Mouse (Mus musculus) forebrain, embryonic 11.5 days (tissue): ENCODE results near the gene Rnf114. TPM values are rescaled to one million over a fixed set of nuclear protein-coding genes. Genes with fewer than 3 reads are reported as not detected.
A peak's percentile ranks its signal among the peaks of the same experiment; 100 is the strongest.

Source experiments
- ATAC-seq: fragments of 200-750 bp; cut with Nextera tagmentation; replicated peaks from 2 replicates; pipeline ENCODE4 v1.8.0; 2017; ENCODE audit warnings: moderate TSS enrichment; ENCODE audit not compliant: low FRiP score
- DNase-seq: peaks from one replicate; pipeline ENCODE4 v3.0.0-alpha.2; 2017; ENCODE audit warnings: low spot score
- H3K27ac ChIP-seq: fragments of 300-500 bp; sonication (generic); 2 replicates; pipeline ENCODE4 v1.5.1; 2014; ENCODE audit warnings: low read depth, low read length
- H3K27me3 ChIP-seq: fragments of 300-500 bp; sonication (generic); 2 replicates; pipeline ENCODE4 v1.6.1; 2014; ENCODE audit warnings: mild to moderate bottlenecking, low read length, mixed read lengths; ENCODE audit not compliant: control insufficient read depth, insufficient read depth
- H3K36me3 ChIP-seq: fragments of 300-500 bp; sonication (generic); 2 replicates; pipeline ENCODE4 v1.6.1; 2014; ENCODE audit warnings: mild to moderate bottlenecking, low read length, moderate library complexity, mixed read lengths; ENCODE audit not compliant: control insufficient read depth, insufficient read depth
- H3K4me1 ChIP-seq: fragments of 300-500 bp; sonication (generic); replicated peaks from 2 replicates; pipeline ENCODE4 v1.6.1; 2014; ENCODE audit warnings: low read length, mixed read lengths; ENCODE audit not compliant: control insufficient read depth, insufficient read depth
- H3K4me2 ChIP-seq: fragments of 300-500 bp; sonication (generic); 2 replicates; pipeline ENCODE4 v1.6.1; 2014; ENCODE audit warnings: low read depth, mild to moderate bottlenecking, low read length, moderate library complexity, mixed read lengths; ENCODE audit not compliant: severe bottlenecking
- H3K4me3 ChIP-seq: fragments of 300-500 bp; sonication (generic); 2 replicates; pipeline ENCODE4 v1.5.1; 2014; ENCODE audit warnings: low read depth, low read length
- H3K9ac ChIP-seq: fragments of 300-500 bp; sonication (generic); 2 replicates; pipeline ENCODE4 v1.6.1; 2014; ENCODE audit warnings: low read length
- H3K9me3 ChIP-seq: fragments of 300-500 bp; sonication (generic); 2 replicates; pipeline ENCODE4 v1.6.1; 2016; ENCODE audit warnings: low read length, mixed read lengths; ENCODE audit not compliant: control insufficient read depth
- WGBS: fragments of 180-500 bp; shearing (Covaris S2); extraction: QIAGEN DNeasy Blood & Tissue Kit; methylation state at CpG from one replicate; pipeline ENCODE4 v1.1.7; 2014; 5-methylcytosine and 5-hydroxymethylcytosine counted together
- polyA plus RNA-seq: library from polyadenylated mRNA; unstranded; fragments of >200 nt; fragmentation: Nextera tagmentation; extraction: Ambion mirVana; gene quantifications from 2 replicates; pipeline ENCODE4 v1.2.1, GENCODE M21; 2014

The Rnf114 gene
- polyA plus RNA-seq, 1 experiment from 2014 or later, result 133 TPM

DNA sequence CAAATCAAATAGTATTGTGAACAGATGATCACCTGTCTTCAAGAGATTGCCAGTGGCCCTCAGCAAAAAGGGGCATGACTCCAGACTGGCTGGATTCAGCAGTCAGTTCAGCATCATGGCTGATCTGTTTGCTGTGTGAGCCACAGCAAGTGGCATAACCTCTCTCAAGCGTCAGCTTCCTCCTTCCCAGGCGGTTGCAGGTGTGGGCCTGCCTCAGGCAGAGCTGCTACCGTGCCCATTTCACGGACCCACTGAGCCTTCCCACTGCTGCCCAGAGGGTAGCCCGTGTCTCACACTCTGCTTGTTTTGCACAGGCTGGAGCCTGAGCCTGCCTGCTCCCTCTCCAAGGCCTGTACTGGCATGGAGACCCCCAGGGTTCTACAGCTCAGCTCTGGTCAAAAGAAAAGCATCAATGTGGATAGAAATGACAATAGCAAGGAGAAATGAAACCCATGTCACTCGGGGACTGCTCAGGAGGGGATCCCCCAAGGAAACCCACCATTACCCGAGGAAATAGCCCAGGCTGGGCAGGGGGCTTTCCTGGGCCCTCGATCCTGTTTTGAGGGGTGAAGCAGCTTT lies 59.0 kb downstream of the Rnf114 start:
- DNase-seq (no peak), ATAC-seq (no peak)
- no peak overlapping the region for H3K9ac ChIP-seq
- H3K36me3 ChIP-seq, result no peaks in the 10 kb centered on the region
- no peaks in the 10 kb centered on the region for H3K27me3 ChIP-seq
- H3K9me3 ChIP-seq, result no peaks in the 10 kb centered on the region
- no peak overlapping the region for H3K4me2 ChIP-seq
- WGBS, result 78% methylated on average over 8 of the region's 8 CpGs
- H3K4me3 ChIP-seq, result no peak overlapping the region
- no peaks in the 10 kb centered on the region for H3K4me1 ChIP-seq
- H3K27ac ChIP-seq, result no peak overlapping the region

DNA sequence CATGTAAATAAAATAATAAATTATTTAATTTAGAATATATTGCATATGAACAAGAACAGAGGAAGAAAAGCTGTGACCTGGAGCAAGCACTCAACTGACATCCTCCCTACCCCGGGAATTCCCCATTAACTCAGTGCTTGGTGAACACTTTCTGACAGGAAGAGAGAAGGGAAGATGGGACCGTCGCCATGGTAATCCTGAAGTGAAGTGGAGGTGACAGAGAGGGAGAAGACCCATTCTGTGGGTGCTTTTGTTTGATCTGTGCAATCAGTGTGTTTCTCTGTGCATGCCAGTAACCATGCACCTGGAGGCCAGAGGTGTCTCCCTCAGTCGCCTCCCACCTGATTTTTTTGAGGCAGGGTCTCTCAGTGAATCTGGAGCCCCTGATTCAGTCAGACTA lies 59.8 kb downstream of the Rnf114 start:
- H3K27ac ChIP-seq, result no peak overlapping the region
- H3K27me3 ChIP-seq, result no peaks in the 10 kb centered on the region
- WGBS, result 91% methylated on average over 4 of the region's 4 CpGs
- no peak overlapping the region for H3K4me3 ChIP-seq
- no peak overlapping the region for H3K4me2 ChIP-seq
- no peaks in the 10 kb centered on the region for H3K36me3 ChIP-seq
- no peaks in the 10 kb centered on the region for H3K4me1 ChIP-seq
- no peak overlapping the region for H3K9ac ChIP-seq
- ATAC-seq (no peak), DNase-seq (no peak)
- H3K9me3 ChIP-seq, result no peaks in the 10 kb centered on the region

DNA sequence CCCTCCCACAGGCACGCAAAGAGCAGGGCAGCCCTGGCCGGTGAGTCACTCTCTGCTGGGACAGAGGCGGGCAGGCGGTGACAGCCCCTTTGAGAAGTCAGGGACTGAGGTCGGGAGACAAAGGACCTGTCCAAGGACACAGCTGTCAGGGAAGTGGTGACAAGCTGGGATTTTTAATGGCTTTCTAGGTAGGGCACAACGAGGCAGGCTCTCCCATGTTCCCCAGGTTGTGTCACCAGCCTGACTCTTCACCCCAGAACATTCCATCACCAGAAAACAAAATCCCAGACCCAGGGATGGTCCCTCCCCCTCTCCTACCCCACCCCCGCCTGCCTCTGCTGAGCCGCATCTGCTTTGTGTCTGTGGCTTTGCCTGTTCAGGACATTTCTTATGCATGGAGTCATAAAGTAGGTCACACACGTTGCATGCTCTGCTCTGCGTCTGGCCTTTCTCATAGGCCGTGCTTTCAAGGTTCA lies 60.5 kb downstream of the Rnf114 start:
- 18% methylated on average over 10 of the region's 11 CpGs for WGBS
- no peak overlapping the region for H3K4me2 ChIP-seq
- H3K4me1 ChIP-seq, result no peaks in the 10 kb centered on the region
- ATAC-seq, result no peak
- H3K9me3 ChIP-seq, result no peaks in the 10 kb centered on the region
- no peaks in the 10 kb centered on the region for H3K27me3 ChIP-seq
- H3K9ac ChIP-seq, result no peak overlapping the region
- H3K27ac ChIP-seq, result no peak overlapping the region
- H3K4me3 ChIP-seq, result no peak overlapping the region
- H3K36me3 ChIP-seq, result no peaks in the 10 kb centered on the region
- DNase-seq, result no peak

DNA sequence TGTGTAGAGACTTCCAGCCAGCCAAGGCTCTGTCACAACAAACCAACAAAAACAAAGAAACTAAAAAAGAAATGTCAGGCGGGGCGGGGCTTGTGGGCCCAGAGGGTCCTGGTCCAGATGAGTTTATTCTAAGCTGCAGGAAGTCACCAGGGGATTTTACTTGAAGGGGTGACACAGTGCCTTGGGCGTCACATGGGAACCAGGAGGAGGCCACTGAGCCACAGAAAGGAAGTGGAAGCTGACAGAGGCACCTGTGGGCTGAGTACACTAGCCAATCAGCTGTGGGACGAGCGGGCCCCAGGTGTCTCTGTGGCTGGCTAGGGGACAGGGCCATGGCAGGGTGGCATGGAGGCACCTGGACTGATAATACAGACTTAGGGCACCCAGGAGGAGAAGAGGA lies 63.3 kb downstream of the Rnf114 start:
- no peak overlapping the region for H3K9ac ChIP-seq
- DNase-seq (no peak), ATAC-seq (no peak)
- H3K4me3 ChIP-seq, result no peak overlapping the region
- no peaks in the 10 kb centered on the region for H3K9me3 ChIP-seq
- no peaks in the 10 kb centered on the region for H3K36me3 ChIP-seq
- WGBS, result 85% methylated on average over 5 of the region's 5 CpGs
- H3K4me2 ChIP-seq, result no peak overlapping the region
- peaks cover 5% of the 10 kb centered on the region; the same call in 1 of the 2 replicates for H3K4me1 ChIP-seq
- no peak overlapping the region for H3K27ac ChIP-seq
- peaks cover 3% of the 10 kb centered on the region; the same call in 1 of the 2 replicates for H3K27me3 ChIP-seq

DNA sequence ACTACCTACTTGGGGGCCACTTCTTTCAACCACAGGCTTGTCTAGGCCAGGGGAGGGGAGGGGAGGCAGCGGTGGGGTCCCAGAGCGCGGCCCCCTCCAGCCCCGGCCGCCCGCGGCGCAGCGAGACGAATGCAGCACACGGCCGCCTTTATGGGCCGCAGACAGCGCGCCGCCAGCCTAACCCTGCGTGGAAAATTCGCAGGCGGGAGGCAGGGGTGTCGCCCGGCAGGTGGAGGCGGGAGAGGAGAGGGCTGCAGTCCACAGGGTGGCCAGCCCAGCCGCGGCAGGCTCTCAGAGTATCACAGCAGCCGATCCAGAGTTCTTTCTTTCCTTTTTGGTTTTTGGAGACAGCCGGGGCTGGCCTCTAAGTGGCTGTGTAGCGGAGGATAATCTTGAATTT lies 67.0 kb downstream of the Rnf114 start:
- WGBS, result 13% methylated on average over 27 of the region's 27 CpGs
- peaks cover 8% of the 10 kb centered on the region; the same call in 1 of the 2 replicates for H3K4me1 ChIP-seq
- peak overlapping the region; percentile 43; the same call in 1 of the 2 replicates for H3K4me2 ChIP-seq
- H3K9ac ChIP-seq, result peak overlapping the region; percentile 40
- H3K9me3 ChIP-seq, result no peaks in the 10 kb centered on the region
- H3K4me3 ChIP-seq, result peak overlapping the region; percentile 12; the same call in 1 of the 2 replicates
- DNase-seq (no peak), ATAC-seq (0 out of 2 replicates have a peak, but pooled peaks have one; percentile 33)
- peaks cover 3% of the 10 kb centered on the region; the same call in 1 of the 2 replicates for H3K27me3 ChIP-seq
- no peak overlapping the region for H3K27ac ChIP-seq
- no peaks in the 10 kb centered on the region for H3K36me3 ChIP-seq

DNA sequence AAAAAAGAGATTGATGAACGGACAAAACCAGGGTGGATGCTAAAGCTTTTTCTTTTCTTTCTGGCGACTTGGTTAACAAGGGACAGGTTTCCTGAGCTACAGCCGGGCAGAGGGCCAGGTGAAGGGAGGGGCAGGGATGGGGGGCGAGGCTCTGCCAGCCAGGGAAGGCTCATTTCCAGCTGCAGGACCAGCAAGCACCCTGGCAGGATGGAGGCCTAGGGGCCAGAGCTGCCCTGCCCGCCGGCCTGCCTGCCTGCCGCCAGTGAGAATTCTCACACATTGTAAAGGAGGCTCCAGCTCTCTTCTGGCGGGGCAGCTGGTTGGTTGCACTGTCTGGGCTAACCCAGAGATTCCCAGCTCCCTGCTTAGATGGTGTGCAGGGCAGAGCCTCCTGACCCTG lies 69.7 kb downstream of the Rnf114 start:
- Histone ChIP-seq H3K27me3 (peaks cover 3% of the 10 kb centered on the region; the same call in 1 of the 2 replicates), H3K4me2 (no peak overlapping the region), H3K36me3 (no peaks in the 10 kb centered on the region), H3K4me1 (peaks cover 10% of the 10 kb centered on the region; the same call in 1 of the 2 replicates), H3K27ac (no peak overlapping the region), H3K9ac (no peak overlapping the region), H3K4me3 (no peak overlapping the region), H3K9me3 (no peaks in the 10 kb centered on the region)
- ATAC-seq, result no peak
- no peak for DNase-seq
- WGBS, result 54% methylated on average over 8 of the region's 8 CpGs

DNA sequence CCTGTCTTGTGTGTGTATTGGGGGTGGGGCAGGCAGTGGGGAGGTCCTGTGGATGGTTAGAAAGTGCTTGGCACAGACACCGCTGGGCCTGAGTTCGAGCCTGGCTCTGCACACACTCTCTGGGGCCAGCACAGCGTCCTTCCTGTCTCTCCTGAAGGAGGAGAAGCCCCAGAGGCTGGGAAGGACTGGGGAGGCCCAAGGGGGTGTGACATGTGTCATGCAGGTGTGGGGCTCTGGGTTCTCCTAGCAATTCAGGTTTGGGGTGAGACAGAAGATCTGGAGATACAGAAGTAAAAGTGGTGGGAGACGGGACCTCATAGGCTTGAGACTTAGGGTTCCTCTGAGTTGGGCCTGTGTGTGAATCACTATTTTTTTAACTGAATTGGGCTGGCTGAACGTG lies 70.6 kb downstream of the Rnf114 start:
- H3K36me3 ChIP-seq, result no peaks in the 10 kb centered on the region
- no peak overlapping the region for H3K27ac ChIP-seq
- no peak overlapping the region for H3K4me2 ChIP-seq
- no peaks in the 10 kb centered on the region for H3K9me3 ChIP-seq
- ATAC-seq, result no peak
- peaks cover 3% of the 10 kb centered on the region; the same call in 1 of the 2 replicates for H3K27me3 ChIP-seq
- no peak overlapping the region for H3K9ac ChIP-seq
- no peak overlapping the region for H3K4me3 ChIP-seq
- DNase-seq, result no peak
- WGBS, result 74% methylated on average over 5 of the region's 5 CpGs
- peaks cover 10% of the 10 kb centered on the region; the same call in 1 of the 2 replicates for H3K4me1 ChIP-seq

DNA sequence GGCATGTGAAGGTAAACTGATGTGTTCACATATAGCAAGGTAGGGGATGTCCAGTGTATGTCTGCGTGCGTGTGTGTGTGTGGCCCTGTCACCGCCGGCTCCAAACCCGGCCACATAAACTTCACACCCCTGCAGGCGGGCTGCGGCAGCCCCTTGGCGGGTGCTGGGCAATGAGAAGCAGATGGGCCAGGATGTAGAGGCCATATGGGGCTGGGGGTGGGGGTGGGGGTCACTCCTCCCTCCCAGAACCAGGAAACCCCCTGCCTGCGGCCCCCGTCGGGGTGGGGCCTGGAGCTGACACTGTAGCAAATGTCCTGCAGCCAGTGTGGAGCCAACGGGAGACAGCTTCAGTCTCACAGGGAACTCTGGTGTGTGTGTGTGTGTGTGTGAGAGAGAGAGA lies 71.3 kb downstream of the Rnf114 start:
- Histone ChIP-seq H3K9me3 (no peaks in the 10 kb centered on the region), H3K27ac (no peak overlapping the region), H3K27me3 (peaks cover 3% of the 10 kb centered on the region; the same call in 1 of the 2 replicates), H3K36me3 (no peaks in the 10 kb centered on the region), H3K4me2 (no peak overlapping the region), H3K4me3 (no peak overlapping the region), H3K9ac (no peak overlapping the region), H3K4me1 (peaks cover 10% of the 10 kb centered on the region; the same call in 1 of the 2 replicates)
- ATAC-seq, result no peak
- 63% methylated on average over 12 of the region's 12 CpGs for WGBS
- peak; percentile 66 for DNase-seq
